ENCODE assay signal across 14 mouse cellular contexts in genomic region chr2:32425568-32425967, GRCm38 (mm10). TPM values are rescaled to one million over a fixed set of nuclear protein-coding genes. Genes with fewer than 3 reads are reported as not detected.
DNase-seq lines count a peak whose midpoint lies in the region; ATAC-seq and TF ChIP-seq lines count a peak whose summit lies in the region.
"Had no signal": no experiment of that assay in that cellular context is flagged by ENCODE, and none has a peak within 500 bp of the region (broad histone marks: within the 10 kb centered on the region; RNA-seq: fewer than 3 reads in every experiment).

No protein-coding gene starts in this region.

- no peak overlapping the region for H3K4me3 ChIP-seq in heart, postnatal 0 days (ENCODE audit: low read depth, low read length)
- H3K4me3 ChIP-seq in lung, embryonic 16.5 days (ENCODE audit: low read length) = no peak overlapping the region
- no peak overlapping the region for H3K4me3 ChIP-seq in small intestine, adult 2 months (ENCODE audit: low read depth, low read length)
- H3K4me3 ChIP-seq: lung, embryonic 15.5 days had no signal

- WGBS in heart, postnatal 0 days = 47% methylated on average over 5 of the region's 5 CpGs
- 58% methylated on average over 5 of the region's 5 CpGs for WGBS in lung, embryonic 16.5 days
- WGBS in small intestine, adult 2 months = 59% methylated on average over 5 of the region's 5 CpGs

- no peaks in the 10 kb centered on the region for H3K27me3 ChIP-seq in heart, postnatal 0 days (ENCODE audit: control insufficient read depth, insufficient read depth, low read length)
- H3K27me3 ChIP-seq in lung, embryonic 16.5 days (ENCODE audit: control insufficient read depth, insufficient read depth, low read depth, low read length) = no peaks in the 10 kb centered on the region
- no peaks in the 10 kb centered on the region for H3K27me3 ChIP-seq in small intestine, adult 2 months (ENCODE audit: control insufficient read depth, insufficient read depth, low read length)
- H3K27me3 ChIP-seq: CH12.LX; lung, embryonic 15.5 days had no signal

- H3K27ac ChIP-seq in heart, postnatal 0 days (ENCODE audit: low read depth) = 0 out of 2 replicates have a peak overlapping the region, but pooled peaks have one; percentile 84
- H3K27ac ChIP-seq in lung, embryonic 16.5 days (ENCODE audit: low read length) = peak overlapping the region; percentile 7; the same call in 1 of the 2 replicates
- peak overlapping the region; percentile 24; the same call in 1 of the 2 replicates for H3K27ac ChIP-seq in small intestine, adult 2 months (ENCODE audit: insufficient read depth, low read depth, low read length)

- TF ChIP-seq CTCF in heart, postnatal 0 days (IDR thresholded peaks at IDR 0.05; ENCODE audit: low read depth) = no peak
- no peak for TF ChIP-seq CTCF in small intestine, adult 2 months (IDR thresholded peaks at IDR 0.05; ENCODE audit: extremely low read depth, insufficient read length, insufficient replicate concordance, low read depth, low read length)

- H3K36me3 ChIP-seq in heart, postnatal 0 days (replicated peaks; ENCODE audit: control insufficient read depth, insufficient read depth, low read length) = peaks cover 5% of the 10 kb centered on the region; the same call in 1 of the 2 replicates
- H3K36me3 ChIP-seq in lung, embryonic 16.5 days (ENCODE audit: control insufficient read depth, insufficient read depth, low read length) = no peaks in the 10 kb centered on the region
- H3K36me3 ChIP-seq in small intestine, adult 2 months (ENCODE audit: control insufficient read depth, insufficient read depth, low read length) = peaks cover 5% of the 10 kb centered on the region

- no peak for DNase-seq in heart, postnatal 0 days (ENCODE audit: low spot score)
- DNase-seq in heart, adult 8-10 months (ENCODE audit: low spot score) = no peak
- no peak for DNase-seq in lung, postnatal 10 days
- DNase-seq in frontal cortex, adult 2 months (ENCODE audit: extremely low spot score in 1 of 2, low spot score in 1 of 2) = peak; percentile 49 to 65
- DNase-seq in cerebellum, adult 11-12 months = no peak
- DNase-seq: adrenal gland, postnatal 25 days; cerebellum, adult 11 months; layer of hippocampus, adult 9-11 months; thymus, adult 2 months had no signal

- no peaks in the 10 kb centered on the region for H3K9me3 ChIP-seq in heart, postnatal 0 days (replicated peaks; ENCODE audit: control insufficient read depth, low read length)
- no peaks in the 10 kb centered on the region for H3K9me3 ChIP-seq in lung, embryonic 16.5 days (ENCODE audit: control insufficient read depth, low read length)
- H3K9me3 ChIP-seq: lung, embryonic 15.5 days had no signal

- TF ChIP-seq EP300 in heart, postnatal 0 days (IDR thresholded peaks at IDR 0.05; ENCODE audit: low read depth) = no peak

- no peak overlapping the region for H3K9ac ChIP-seq in heart, postnatal 0 days (replicated peaks; ENCODE audit: low read depth, low read length)
- no peak overlapping the region for H3K9ac ChIP-seq in lung, embryonic 16.5 days (ENCODE audit: low read length)
- H3K9ac ChIP-seq: lung, embryonic 15.5 days had no signal

- TF ChIP-seq POLR2A in small intestine, adult 2 months (IDR thresholded peaks at IDR 0.05; ENCODE audit: low read depth, low read length) = no peak

- H3K4me1 ChIP-seq in heart, postnatal 0 days (ENCODE audit: control insufficient read depth, insufficient read depth) = peaks cover 61% of the 10 kb centered on the region
- peaks cover 60% of the 10 kb centered on the region for H3K4me1 ChIP-seq in lung, embryonic 16.5 days (replicated peaks; ENCODE audit: control insufficient read depth, insufficient read depth, low read length)
- peaks cover 54% of the 10 kb centered on the region for H3K4me1 ChIP-seq in small intestine, adult 2 months (ENCODE audit: control insufficient read depth, insufficient read depth, insufficient read length, low read length)

- no peak for ATAC-seq in heart, postnatal 0 days (ENCODE audit: insufficient read depth, low read depth)
- ATAC-seq in lung, embryonic 16.5 days (ENCODE audit: low read depth) = no peak
- ATAC-seq: midbrain, embryonic 16.5 days had no signal

- no peak overlapping the region for H3K4me2 ChIP-seq in heart, postnatal 0 days (ENCODE audit: low read depth, low read length)
- no peak overlapping the region for H3K4me2 ChIP-seq in lung, embryonic 16.5 days (ENCODE audit: low read depth, low read length)
- H3K4me2 ChIP-seq: lung, embryonic 15.5 days had no signal

RNA-seq across cellular contexts. Expression of gene Naif1, which starts 24.7 kb away (rescaled TPM):
- 3.2 and 4.2 TPM in 2 replicates for total RNA-seq in heart, postnatal 0 days (2014; rRNA removed; ENCODE audit: low replicate concordance)
- 3.3 and 3.5 TPM in 2 replicates for polyA plus RNA-seq in heart, postnatal 0 days (2015; fragmentation: Nextera tagmentation; extraction: Ambion mirVana)
- total RNA-seq in heart, adult 8-10 months (2022) = 1 to 10 TPM; 3.4 to 4.4 (median 3.5) TPM
- polyA plus RNA-seq in lung, embryonic 16.5 days (2015; fragmentation: Nextera tagmentation; extraction: Ambion mirVana) = 6.5 and 6.8 TPM in 2 replicates
- polyA plus RNA-seq in frontal cortex, adult 2 months (2012; rRNA removed) = 3.1 and 3.2 TPM in 2 replicates
- polyA plus RNA-seq in small intestine, adult 2 months (2012; rRNA removed) = 2.4 and 4.4 TPM in 2 replicates

RNA-seq across cellular contexts. Expression of gene Slc25a25, which starts 25.7 kb away (rescaled TPM):
- total RNA-seq in heart, postnatal 0 days (2014; rRNA removed; ENCODE audit: low replicate concordance) = 12.5 and 16.0 TPM in 2 replicates
- polyA plus RNA-seq in heart, postnatal 0 days (2015; fragmentation: Nextera tagmentation; extraction: Ambion mirVana) = 6.5 and 6.6 TPM in 2 replicates
- 1 to 10 TPM; 6.4 to 7.8 (median 7.0) TPM for total RNA-seq in heart, adult 8-10 months (2022)
- 16.0 and 17.5 TPM in 2 replicates for polyA plus RNA-seq in lung, embryonic 16.5 days (2015; fragmentation: Nextera tagmentation; extraction: Ambion mirVana)
- polyA plus RNA-seq in frontal cortex, adult 2 months (2012; rRNA removed) = 44.3 and 49.9 TPM in 2 replicates
- polyA plus RNA-seq in small intestine, adult 2 months (2012; rRNA removed) = 12.5 and 27.0 TPM in 2 replicates

RNA-seq across cellular contexts. Expression of gene Ptges2, which starts 29.9 kb away (rescaled TPM):
- total RNA-seq in heart, postnatal 0 days (2014; rRNA removed; ENCODE audit: low replicate concordance) = 33.9 and 46.7 TPM in 2 replicates
- polyA plus RNA-seq in heart, postnatal 0 days (2015; fragmentation: Nextera tagmentation; extraction: Ambion mirVana) = 62.6 and 65.4 TPM in 2 replicates
- 10 to 100 TPM; 58.8 to 71.3 (median 63.6) TPM for total RNA-seq in heart, adult 8-10 months (2022)
- polyA plus RNA-seq in lung, embryonic 16.5 days (2015; fragmentation: Nextera tagmentation; extraction: Ambion mirVana) = 20.6 and 23.9 TPM in 2 replicates
- 53.2 and 59.4 TPM in 2 replicates for polyA plus RNA-seq in frontal cortex, adult 2 months (2012; rRNA removed)
- 22.3 and 32.6 TPM in 2 replicates for polyA plus RNA-seq in small intestine, adult 2 months (2012; rRNA removed)

RNA-seq across cellular contexts. Expression of gene Lcn2, which starts 37.5 kb away (rescaled TPM):
- total RNA-seq in heart, postnatal 0 days (2014; rRNA removed; ENCODE audit: low replicate concordance) = 1.1 and 6.0 TPM in 2 replicates
- polyA plus RNA-seq in heart, postnatal 0 days (2015; fragmentation: Nextera tagmentation; extraction: Ambion mirVana) = 1.8 and 2.0 TPM in 2 replicates
- 1 to 10 TPM; 3.7 to 7.2 (median 6.4) TPM for total RNA-seq in heart, adult 8-10 months (2022)
- polyA plus RNA-seq in lung, embryonic 16.5 days (2015; fragmentation: Nextera tagmentation; extraction: Ambion mirVana) = 1.8 and 5.6 TPM in 2 replicates
- 0.18 and 0.80 TPM in 2 replicates for polyA plus RNA-seq in frontal cortex, adult 2 months (2012; rRNA removed)
- 5.5 and 5.8 TPM in 2 replicates for polyA plus RNA-seq in small intestine, adult 2 months (2012; rRNA removed)
- total RNA-seq: CH12.LX had no signal

RNA-seq across cellular contexts. Expression of gene 1110008P14Rik, which starts 43.8 kb away (rescaled TPM):
- 159 and 195 TPM in 2 replicates for total RNA-seq in heart, postnatal 0 days (2014; rRNA removed; ENCODE audit: low replicate concordance)
- 77.0 and 84.9 TPM in 2 replicates for polyA plus RNA-seq in heart, postnatal 0 days (2015; fragmentation: Nextera tagmentation; extraction: Ambion mirVana)
- 10 to 100 TPM; 43.8 to 49.1 (median 45.3) TPM for total RNA-seq in heart, adult 8-10 months (2022)
- 34.0 and 36.4 TPM in 2 replicates for polyA plus RNA-seq in lung, embryonic 16.5 days (2015; fragmentation: Nextera tagmentation; extraction: Ambion mirVana)
- 396 and 571 TPM in 2 replicates for polyA plus RNA-seq in frontal cortex, adult 2 months (2012; rRNA removed)
- polyA plus RNA-seq in small intestine, adult 2 months (2012; rRNA removed) = 117 and 134 TPM in 2 replicates

Comparison
In these comparisons a context has a peak if more than half of its experiments do, and no peak if none do; other contexts are left out.
1. DNase-seq: peak in frontal cortex, adult 2 months (2 of 2); none in heart, postnatal 0 days (single experiment), heart, adult 8-10 months (single experiment), lung, postnatal 10 days (single experiment) and cerebellum, adult 11-12 months (single experiment).
2. H3K27ac ChIP-seq: peak in every context shown above with its lines; median percentile 84 in heart, postnatal 0 days; 24 in small intestine, adult 2 months; 7 in lung, embryonic 16.5 days.